23 mouse cellular contexts compared by ENCODE assay signal in genomic region chr9:44524235-44524826, GRCm38 (mm10). TPM values are rescaled to one million over a fixed set of nuclear protein-coding genes. Genes with fewer than 3 reads are reported as not detected.
"Had no signal": no experiment of that assay in that cellular context is flagged by ENCODE, and none has a peak within 500 bp of the region (broad histone marks: within the 10 kb centered on the region; RNA-seq: fewer than 3 reads in every experiment).

No protein-coding gene starts in this region.

- H3K4me3 ChIP-seq: liver, embryonic 13.5 days; liver, embryonic 15.5 days; lung, embryonic 15.5 days; midbrain, embryonic 10.5 days; midbrain, embryonic 12.5 days; myocyte; neural tube, embryonic 13.5 days; neural tube, embryonic 15.5 days; stomach, embryonic 15.5 days had no signal

- H3K27me3 ChIP-seq: lung, embryonic 15.5 days; midbrain, embryonic 12.5 days; neural tube, embryonic 13.5 days; neural tube, embryonic 15.5 days; stomach, embryonic 15.5 days had no signal

- H3K4me1 ChIP-seq: liver, embryonic 15.5 days; lung, embryonic 15.5 days; midbrain, embryonic 10.5 days; midbrain, embryonic 12.5 days; neural tube, embryonic 13.5 days; neural tube, embryonic 15.5 days; stomach, embryonic 15.5 days had no signal

- H3K9me3 ChIP-seq: liver, embryonic 13.5 days; liver, embryonic 15.5 days; lung, embryonic 15.5 days; midbrain, embryonic 10.5 days; midbrain, embryonic 12.5 days; neural tube, embryonic 13.5 days; neural tube, embryonic 15.5 days; stomach, embryonic 15.5 days had no signal

- DNase-seq: liver, embryonic 13.5 days; liver, postnatal 0 days; lung, adult 2 months; lung, postnatal 4 days; midbrain, embryonic 14.5 days; retina, postnatal 1 day; right cerebral cortex, adult 18-20 months; right cerebral cortex, postnatal 25 days; right cerebral cortex, postnatal 4 days; thymus, adult 2 months; thymus, postnatal 25 days had no signal

- H3K27ac ChIP-seq: liver, embryonic 13.5 days; liver, embryonic 15.5 days; lung, embryonic 15.5 days; midbrain, embryonic 10.5 days; midbrain, embryonic 12.5 days; neural tube, embryonic 13.5 days; neural tube, embryonic 15.5 days; stomach, embryonic 15.5 days; stomach, postnatal 0 days had no signal

- H3K4me2 ChIP-seq: liver, embryonic 11.5 days; liver, embryonic 13.5 days; liver, embryonic 15.5 days; lung, embryonic 15.5 days; midbrain, embryonic 12.5 days; neural tube, embryonic 13.5 days; neural tube, embryonic 15.5 days; stomach, embryonic 15.5 days had no signal

- H3K9ac ChIP-seq: liver, embryonic 13.5 days; liver, embryonic 15.5 days; liver, postnatal 0 days; lung, embryonic 15.5 days; midbrain, embryonic 12.5 days; neural tube, embryonic 13.5 days; neural tube, embryonic 15.5 days; stomach, embryonic 15.5 days had no signal

- H3K36me3 ChIP-seq: liver, embryonic 13.5 days; liver, embryonic 15.5 days; lung, embryonic 15.5 days; midbrain, embryonic 10.5 days; midbrain, embryonic 12.5 days; neural tube, embryonic 13.5 days; neural tube, embryonic 15.5 days; stomach, embryonic 15.5 days had no signal

RNA-seq across cellular contexts. Expression of gene Cxcr5, which starts 37.3 kb away (rescaled TPM):
- polyA plus RNA-seq: liver, embryonic 11.5 days; liver, embryonic 15.5 days; lung, embryonic 15.5 days; midbrain, embryonic 10.5 days; midbrain, embryonic 12.5 days; midbrain, embryonic 14.5 days; midbrain, embryonic 16.5 days; neural tube, embryonic 11.5 days; neural tube, embryonic 13.5 days; neural tube, embryonic 15.5 days had no signal
